Mouse (Mus musculus) stomach, embryonic 15.5 days (tissue): ENCODE measurements around the gene Amdhd1. TPM values are rescaled to one million over a fixed set of nuclear protein-coding genes. Genes with fewer than 3 reads are reported as not detected.
A peak's percentile ranks its signal among the peaks of the same experiment; 100 is the strongest.

Source experiments
- ATAC-seq: fragments of 200-750 bp; cut with Nextera tagmentation; 2 replicates; pipeline ENCODE4 v1.8.0; 2017; ENCODE audit warnings: low read depth, moderate number of reproducible peaks, moderate TSS enrichment; ENCODE audit not compliant: insufficient read depth, low FRiP score
- H3K27ac ChIP-seq: fragments of 300-500 bp; sonication (generic); 2 replicates; pipeline ENCODE4 v1.5.1; 2015; ENCODE audit warnings: mild to moderate bottlenecking, inconsistent platforms
- H3K27me3 ChIP-seq: fragments of 300-500 bp; sonication (generic); replicated peaks from 2 replicates; pipeline ENCODE4 v1.6.1; 2015; ENCODE audit warnings: inconsistent platforms
- H3K36me3 ChIP-seq: fragments of 300-500 bp; sonication (generic); 2 replicates; pipeline ENCODE4 v1.6.1; 2015; ENCODE audit warnings: inconsistent platforms
- H3K4me1 ChIP-seq: fragments of 300-500 bp; sonication (generic); 2 replicates; pipeline ENCODE4 v1.6.1; 2015; ENCODE audit warnings: inconsistent platforms
- H3K4me2 ChIP-seq: fragments of 300-500 bp; sonication (generic); 2 replicates; pipeline ENCODE4 v1.6.1; 2015; ENCODE audit warnings: mild to moderate bottlenecking, inconsistent platforms
- H3K4me3 ChIP-seq: fragments of 300-500 bp; sonication (generic); replicated peaks from 2 replicates; pipeline ENCODE4 v1.5.1; 2015; ENCODE audit warnings: inconsistent platforms
- H3K9ac ChIP-seq: fragments of 300-500 bp; sonication (generic); 2 replicates; pipeline ENCODE4 v1.6.1; 2015; ENCODE audit warnings: inconsistent platforms
- H3K9me3 ChIP-seq: fragments of 300-500 bp; sonication (generic); 2 replicates; pipeline ENCODE4 v1.6.1; 2016; ENCODE audit warnings: inconsistent platforms
- WGBS: fragments of 180-500 bp; shearing (Covaris S2); methylation state at CpG from one replicate; pipeline ENCODE4 v1.1.7; 2015; 5-methylcytosine and 5-hydroxymethylcytosine counted together
- polyA plus RNA-seq: library from polyadenylated mRNA; unstranded; fragments of >200 nt; fragmentation: Nextera tagmentation; extraction: Ambion mirVana; gene quantifications from 2 replicates; pipeline ENCODE4 v1.2.1, GENCODE M21; 2015

Amdhd1 gene
- polyA plus RNA-seq, 1 experiment from 2014 or later = 1.7 TPM

- WGBS = 76% methylated on average over 10 of the region's 10 CpGs
- Histone ChIP-seq H3K4me1 (no peaks in the 10 kb centered on the region), H3K27ac (no peak overlapping the region), H3K4me2 (no peak overlapping the region), H3K9me3 (no peaks in the 10 kb centered on the region), H3K9ac (no peak overlapping the region), H3K36me3 (no peaks in the 10 kb centered on the region), H3K4me3 (no peak overlapping the region), H3K27me3 (no peaks in the 10 kb centered on the region)
- no peak for ATAC-seq
Observed at GRCm38 (mm10) chr10:93501346-93501745, 38.5 kb downstream of the Amdhd1 start.

GRCm38 (mm10) chr10:93500864-93501263 is 39.0 kb downstream of the Amdhd1 start:
- Histone ChIP-seq H3K4me3 (no peak overlapping the region), H3K9me3 (no peaks in the 10 kb centered on the region), H3K4me2 (no peak overlapping the region), H3K4me1 (no peaks in the 10 kb centered on the region), H3K9ac (no peak overlapping the region), H3K27ac (no peak overlapping the region), H3K36me3 (no peaks in the 10 kb centered on the region), H3K27me3 (no peaks in the 10 kb centered on the region)
- ATAC-seq = no peak
- WGBS = 60% methylated on average over 10 of the region's 10 CpGs

DNA sequence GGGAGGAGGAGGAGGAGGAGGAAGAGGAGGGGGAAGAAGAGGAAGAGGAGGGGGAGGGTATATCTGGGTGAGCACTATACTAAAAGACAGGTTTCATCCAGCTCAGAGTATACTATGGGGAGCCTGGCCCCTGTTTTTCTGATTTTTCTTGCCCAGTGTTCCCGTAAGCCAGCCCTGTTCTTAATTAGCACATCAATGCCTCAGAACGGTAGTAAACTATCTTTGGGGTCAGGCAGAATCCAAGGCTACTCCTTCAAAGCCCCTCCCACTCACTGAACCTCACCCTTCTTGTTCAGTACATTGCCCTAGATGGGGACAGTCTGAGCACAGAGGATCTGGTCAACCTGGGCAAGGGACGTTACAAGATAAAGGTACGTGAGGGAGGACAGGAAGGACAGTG is 49.4 kb downstream of the Amdhd1 start:
- Histone ChIP-seq H3K9ac (no peak overlapping the region), H3K27me3 (no peaks in the 10 kb centered on the region), H3K4me3 (no peak overlapping the region), H3K36me3 (0 out of 2 replicates have a peak, but pooled peaks cover under 1% of the 10 kb centered on the region), H3K27ac (no peak overlapping the region), H3K4me2 (no peak overlapping the region), H3K4me1 (no peaks in the 10 kb centered on the region), H3K9me3 (no peaks in the 10 kb centered on the region)
- ATAC-seq = no peak
- 57% methylated on average over 4 of the region's 4 CpGs for WGBS

DNA sequence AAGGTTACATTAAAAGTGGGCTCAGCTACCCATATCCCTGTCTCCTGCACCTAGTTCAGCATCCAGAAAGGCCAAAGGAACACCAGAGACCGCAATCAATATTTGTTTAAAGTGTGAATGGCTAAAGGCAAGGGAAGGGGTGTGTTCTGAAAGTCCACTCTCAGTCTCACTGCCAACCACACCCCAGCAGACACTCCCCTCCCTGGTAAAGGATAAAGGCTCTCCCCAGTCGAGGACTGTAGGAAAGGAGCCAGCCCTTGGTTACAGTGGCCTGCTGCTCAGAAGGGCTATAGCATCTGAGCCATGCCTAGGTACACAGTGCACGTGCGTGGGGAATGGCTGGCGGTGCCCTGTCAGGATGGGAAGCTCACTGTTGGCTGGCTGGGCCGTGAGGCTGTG is 51.0 kb downstream of the Amdhd1 start:
- Histone ChIP-seq H3K36me3 (peaks cover 7% of the 10 kb centered on the region; the same call in 1 of the 2 replicates), H3K4me1 (no peaks in the 10 kb centered on the region), H3K4me3 (no peak overlapping the region), H3K4me2 (no peak overlapping the region), H3K9ac (no peak overlapping the region), H3K9me3 (no peaks in the 10 kb centered on the region), H3K27me3 (no peaks in the 10 kb centered on the region), H3K27ac (no peak overlapping the region)
- ATAC-seq = peak; percentile 73
- WGBS = 61% methylated on average over 6 of the region's 6 CpGs

DNA sequence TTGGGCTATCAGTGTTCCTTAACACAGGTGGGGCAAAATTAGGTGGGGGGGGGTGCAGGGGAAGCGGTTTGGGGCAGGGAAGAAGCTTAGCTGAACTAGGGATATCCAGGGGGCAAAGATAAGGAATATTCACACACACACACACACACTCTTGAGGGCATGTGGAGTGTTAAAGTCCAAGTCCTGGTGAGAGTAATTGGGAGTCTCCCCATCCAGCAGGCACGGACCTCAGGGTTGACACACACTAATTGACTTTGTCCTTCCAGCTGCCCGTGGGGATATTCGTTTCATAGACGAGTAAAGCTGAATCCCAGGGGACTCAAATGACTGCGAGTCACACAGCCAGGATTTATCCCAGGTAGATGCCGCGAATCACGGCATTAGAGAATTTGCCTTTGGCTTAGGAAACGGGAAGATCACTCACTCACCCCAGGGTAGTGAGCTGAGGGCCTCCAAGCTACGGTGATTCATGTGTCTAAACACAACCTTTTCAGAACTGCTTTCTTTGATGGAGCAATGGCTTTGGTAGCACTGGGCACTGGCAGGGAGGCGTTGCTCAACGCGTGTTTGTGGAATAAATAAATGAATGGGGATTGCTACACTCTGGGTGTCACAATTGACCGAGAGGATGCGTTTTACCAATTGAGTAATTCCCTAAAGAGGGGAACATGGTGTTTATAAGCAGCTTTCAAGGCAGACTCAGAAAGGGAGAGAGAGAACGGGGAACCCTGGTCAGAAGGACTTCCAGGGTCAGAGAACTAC is 51.6 kb downstream of the Amdhd1 start, which contains the start of gene Hal:
Gene Hal (plus strand): TSS at position 703 of the 762 bp plus-strand sequence.
- H3K9me3 ChIP-seq = no peaks in the 10 kb centered on the region
- H3K36me3 ChIP-seq = peaks cover 9% of the 10 kb centered on the region; the same call in 1 of the 2 replicates
- H3K27me3 ChIP-seq = no peaks in the 10 kb centered on the region
- no peak within 1 kb of the TSS for H3K4me2 ChIP-seq
- no peak within 1 kb of the TSS for H3K27ac ChIP-seq
- H3K4me3 ChIP-seq = no peak within 1 kb of the TSS
- no peak for ATAC-seq
- no peak within 1 kb of the TSS for H3K9ac ChIP-seq
- no peaks in the 10 kb centered on the region for H3K4me1 ChIP-seq
- 61% methylated on average over 17 of the region's 17 CpGs for WGBS

DNA sequence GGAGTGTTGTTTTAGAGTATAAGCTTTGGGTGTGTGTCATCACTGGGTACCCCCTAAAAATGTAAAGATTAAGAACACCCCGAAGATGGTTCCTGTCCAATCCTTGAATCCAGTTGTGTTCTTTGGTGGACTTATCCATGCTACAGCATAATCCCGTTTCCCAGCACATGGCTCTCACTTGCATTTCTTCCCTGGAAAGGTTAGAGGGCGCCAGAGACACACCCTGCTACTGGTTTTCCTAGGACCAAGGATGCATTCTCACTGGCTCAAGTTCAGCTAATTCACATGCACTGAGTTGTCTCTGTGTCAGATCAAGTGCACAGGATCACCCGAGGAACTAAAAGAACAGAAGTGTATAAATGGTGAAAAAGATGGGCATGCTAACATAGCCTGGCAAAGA is 53.2 kb downstream of the Amdhd1 start:
- H3K4me2 ChIP-seq = no peak overlapping the region
- peaks cover 23% of the 10 kb centered on the region for H3K36me3 ChIP-seq
- H3K27ac ChIP-seq = no peak overlapping the region
- ATAC-seq = no peak
- no peaks in the 10 kb centered on the region for H3K27me3 ChIP-seq
- H3K9ac ChIP-seq = no peak overlapping the region
- 29% methylated on average over 4 of the region's 4 CpGs for WGBS
- no peak overlapping the region for H3K4me3 ChIP-seq
- no peaks in the 10 kb centered on the region for H3K9me3 ChIP-seq
- no peaks in the 10 kb centered on the region for H3K4me1 ChIP-seq

GRCm38 (mm10) chr10:93485055-93485691 is 54.7 kb downstream of the Amdhd1 start:
- H3K36me3 ChIP-seq = peaks cover 37% of the 10 kb centered on the region
- no peaks in the 10 kb centered on the region for H3K4me1 ChIP-seq
- no peak overlapping the region for H3K9ac ChIP-seq
- no peak overlapping the region for H3K4me2 ChIP-seq
- ATAC-seq = peak; percentile 56; the same call in 1 of the 2 replicates
- no peaks in the 10 kb centered on the region for H3K27me3 ChIP-seq
- no peak overlapping the region for H3K4me3 ChIP-seq
- no peaks in the 10 kb centered on the region for H3K9me3 ChIP-seq
- WGBS = 79% methylated on average over 8 of the region's 8 CpGs
- no peak overlapping the region for H3K27ac ChIP-seq

DNA sequence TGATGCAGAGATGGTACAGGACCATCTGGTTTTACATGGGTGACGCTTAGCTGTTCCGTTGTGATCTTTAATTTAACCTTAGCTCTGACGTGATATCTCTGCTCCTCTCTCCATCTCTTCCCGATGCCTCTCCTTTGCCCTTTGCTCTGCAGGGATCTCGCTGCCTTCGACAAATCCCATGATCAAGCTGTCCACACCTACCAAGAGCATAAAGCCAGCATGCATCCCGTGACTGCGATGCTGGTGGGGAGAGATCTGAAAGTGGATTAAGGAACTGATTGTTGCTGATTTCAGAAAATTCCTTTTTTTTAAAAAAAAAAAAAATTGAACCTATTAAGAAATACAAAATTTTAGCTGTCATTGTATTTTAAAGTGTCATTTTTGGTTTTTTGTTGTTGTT is 55.3 kb downstream of the Amdhd1 start:
- Histone ChIP-seq H3K4me1 (no peaks in the 10 kb centered on the region), H3K4me2 (no peak overlapping the region), H3K27ac (no peak overlapping the region), H3K9ac (no peak overlapping the region), H3K36me3 (peaks cover 42% of the 10 kb centered on the region), H3K4me3 (no peak overlapping the region), H3K27me3 (no peaks in the 10 kb centered on the region), H3K9me3 (no peaks in the 10 kb centered on the region)
- 84% methylated on average over 8 of the region's 8 CpGs for WGBS
- ATAC-seq = no peak

Other genes starting within 250 kb of the Amdhd1 start
- gene Elk3, start 228.9 kb downstream of the Amdhd1 start, polyA plus RNA-seq = 24.1 and 26.8 TPM in 2 replicates
- 202 and 226 TPM in 2 replicates for gene Lta4h, start 86.6 kb downstream of the Amdhd1 start, polyA plus RNA-seq
- gene Hal, start 51.3 kb downstream of the Amdhd1 start, polyA plus RNA-seq = 2.5 and 2.8 TPM in 2 replicates
- gene Ccdc38, start 599 bp upstream of the Amdhd1 start, polyA plus RNA-seq = 0.40 and 0.55 TPM in 2 replicates
- gene Snrpf, start 49.7 kb upstream of the Amdhd1 start, polyA plus RNA-seq = 111 and 128 TPM in 2 replicates
- 0.71 and 0.72 TPM in 2 replicates for gene Ntn4, start 100.6 kb upstream of the Amdhd1 start, polyA plus RNA-seq